Mouse (Mus musculus): ENCODE results near the gene Nek5. TPM values are rescaled to one million over a fixed set of nuclear protein-coding genes. Genes with fewer than 3 reads are reported as not detected.

Nek5 gene
- total and polyA plus RNA-seq, 2 experiments, result 0.10 to 0.28 TPM

GRCm38 (mm10) chr8:22132062-22132461 is 7.2 kb upstream of the Nek5 start:
- Histone ChIP-seq H3K4me3 (ENCODE audit: insufficient read depth, low read depth, low read length) (no peak overlapping the region), H3K79me2 (ENCODE audit: control insufficient read depth, insufficient read depth, low read length) (no peaks in the 10 kb centered on the region), H3K27ac (replicated peaks; ENCODE audit: insufficient read depth, low read depth, low read length) (no peak overlapping the region), H3K36me3 (ENCODE audit: control insufficient read depth, insufficient read depth, low read length) (no peaks in the 10 kb centered on the region), H3K4me1 (ENCODE audit: control insufficient read depth, insufficient read depth, low read length) (no peaks in the 10 kb centered on the region), H3K9ac (ENCODE audit: low read depth, low read length) (no peak overlapping the region), H3K27me3 (ENCODE audit: control insufficient read depth, insufficient read depth, low read length) (no peaks in the 10 kb centered on the region)
- DNase-seq (ENCODE audit: extremely low read depth, low read depth, low spot score), result no peak
- TF ChIP-seq CTCF (IDR thresholded peaks at IDR 0.05; ENCODE audit: low read depth, low read length), result no peak
- WGBS, result 86% methylated on average over 12 of the region's 12 CpGs

- Histone ChIP-seq H3K9ac (ENCODE audit: low read depth, low read length) (no peak overlapping the region), H3K27ac (replicated peaks; ENCODE audit: insufficient read depth, low read depth, low read length) (no peak overlapping the region), H3K36me3 (ENCODE audit: control insufficient read depth, insufficient read depth, low read length) (no peaks in the 10 kb centered on the region), H3K4me3 (ENCODE audit: insufficient read depth, low read depth, low read length) (no peak overlapping the region), H3K4me1 (ENCODE audit: control insufficient read depth, insufficient read depth, low read length) (no peaks in the 10 kb centered on the region), H3K79me2 (ENCODE audit: control insufficient read depth, insufficient read depth, low read length) (no peaks in the 10 kb centered on the region), H3K27me3 (ENCODE audit: control insufficient read depth, insufficient read depth, low read length) (no peaks in the 10 kb centered on the region)
- no peak for DNase-seq (ENCODE audit: extremely low read depth, low read depth, low spot score)
- TF ChIP-seq POLR2A (IDR thresholded peaks at IDR 0.05; ENCODE audit: extremely low read depth, insufficient read depth, low read length) (no peak), CTCF (IDR thresholded peaks at IDR 0.05; ENCODE audit: low read depth, low read length) (no peak)
- 72% methylated on average over 4 of the region's 4 CpGs for WGBS
Measured at GRCm38 (mm10) chr8:22107020-22107419, 17.8 kb downstream of the Nek5 start.

- no peaks in the 10 kb centered on the region for H3K36me3 ChIP-seq (ENCODE audit: control insufficient read depth, insufficient read depth, low read length)
- H3K4me3 ChIP-seq (ENCODE audit: insufficient read depth, low read depth, low read length), result no peak overlapping the region
- H3K27ac ChIP-seq (replicated peaks; ENCODE audit: insufficient read depth, low read depth, low read length), result no peak overlapping the region
- H3K4me1 ChIP-seq (ENCODE audit: control insufficient read depth, insufficient read depth, low read length), result no peaks in the 10 kb centered on the region
- peak; percentile 37 for DNase-seq (ENCODE audit: extremely low read depth, low read depth, low spot score)
- no peaks in the 10 kb centered on the region for H3K27me3 ChIP-seq (ENCODE audit: control insufficient read depth, insufficient read depth, low read length)
- TF ChIP-seq POLR2A (IDR thresholded peaks at IDR 0.05; ENCODE audit: extremely low read depth, insufficient read depth, low read length) (no peak), CTCF (IDR thresholded peaks at IDR 0.05; ENCODE audit: low read depth, low read length) (peak; percentile 50)
- 43% methylated on average over 8 of the region's 8 CpGs for WGBS
- no peaks in the 10 kb centered on the region for H3K79me2 ChIP-seq (ENCODE audit: control insufficient read depth, insufficient read depth, low read length)
- no peak overlapping the region for H3K9ac ChIP-seq (ENCODE audit: low read depth, low read length)
Measured at GRCm38 (mm10) chr8:22091568-22091967, 33.3 kb downstream of the Nek5 start.

GRCm38 (mm10) chr8:22089226-22089625 is 35.6 kb downstream of the Nek5 start:
- Histone ChIP-seq H3K4me1 (ENCODE audit: control insufficient read depth, insufficient read depth, low read length) (no peaks in the 10 kb centered on the region), H3K36me3 (ENCODE audit: control insufficient read depth, insufficient read depth, low read length) (no peaks in the 10 kb centered on the region), H3K27me3 (ENCODE audit: control insufficient read depth, insufficient read depth, low read length) (no peaks in the 10 kb centered on the region), H3K9ac (ENCODE audit: low read depth, low read length) (no peak overlapping the region), H3K79me2 (ENCODE audit: control insufficient read depth, insufficient read depth, low read length) (no peaks in the 10 kb centered on the region), H3K27ac (replicated peaks; ENCODE audit: insufficient read depth, low read depth, low read length) (no peak overlapping the region), H3K4me3 (ENCODE audit: insufficient read depth, low read depth, low read length) (no peak overlapping the region)
- TF ChIP-seq POLR2A (IDR thresholded peaks at IDR 0.05; ENCODE audit: extremely low read depth, insufficient read depth, low read length), result no peak
- TF ChIP-seq CTCF (IDR thresholded peaks at IDR 0.05; ENCODE audit: low read depth, low read length), result no peak
- 96% methylated on average over 4 of the region's 4 CpGs for WGBS
- peak; percentile 4 for DNase-seq (ENCODE audit: extremely low read depth, low read depth, low spot score)

- DNase-seq (ENCODE audit: extremely low read depth, low read depth, low spot score), result no peak
- H3K27ac ChIP-seq (replicated peaks; ENCODE audit: insufficient read depth, low read depth, low read length), result no peak overlapping the region
- H3K9ac ChIP-seq (ENCODE audit: low read depth, low read length), result no peak overlapping the region
- no peaks in the 10 kb centered on the region for H3K79me2 ChIP-seq (ENCODE audit: control insufficient read depth, insufficient read depth, low read length)
- no peaks in the 10 kb centered on the region for H3K36me3 ChIP-seq (ENCODE audit: control insufficient read depth, insufficient read depth, low read length)
- H3K4me3 ChIP-seq (ENCODE audit: insufficient read depth, low read depth, low read length), result no peak overlapping the region
- no peaks in the 10 kb centered on the region for H3K27me3 ChIP-seq (ENCODE audit: control insufficient read depth, insufficient read depth, low read length)
- TF ChIP-seq POLR2A (IDR thresholded peaks at IDR 0.05; ENCODE audit: extremely low read depth, insufficient read depth, low read length), result no peak
- TF ChIP-seq CTCF (IDR thresholded peaks at IDR 0.05; ENCODE audit: low read depth, low read length), result no peak
- 77% methylated on average over 9 of the region's 9 CpGs for WGBS
- H3K4me1 ChIP-seq (ENCODE audit: control insufficient read depth, insufficient read depth, low read length), result no peaks in the 10 kb centered on the region
Measured at GRCm38 (mm10) chr8:22079313-22080007, 45.4 kb downstream of the Nek5 start.

GRCm38 (mm10) chr8:22061126-22061525 is 63.7 kb downstream of the Nek5 start:
- H3K79me2 ChIP-seq (ENCODE audit: control insufficient read depth, insufficient read depth, low read length), result peaks cover 11% of the 10 kb centered on the region; the same call in 1 of the 2 replicates
- no peak overlapping the region for H3K9ac ChIP-seq (ENCODE audit: low read depth, low read length)
- TF ChIP-seq CTCF (IDR thresholded peaks at IDR 0.05; ENCODE audit: low read depth, low read length) (no peak), POLR2A (IDR thresholded peaks at IDR 0.05; ENCODE audit: extremely low read depth, insufficient read depth, low read length) (no peak)
- H3K36me3 ChIP-seq (ENCODE audit: control insufficient read depth, insufficient read depth, low read length), result peaks cover 30% of the 10 kb centered on the region
- peaks cover 11% of the 10 kb centered on the region for H3K4me1 ChIP-seq (ENCODE audit: control insufficient read depth, insufficient read depth, low read length)
- no peaks in the 10 kb centered on the region for H3K27me3 ChIP-seq (ENCODE audit: control insufficient read depth, insufficient read depth, low read length)
- peak; percentile 22 for DNase-seq (ENCODE audit: extremely low read depth, low read depth, low spot score)
- 1% methylated on average over 3 of the region's 3 CpGs for WGBS
- H3K4me3 ChIP-seq (ENCODE audit: insufficient read depth, low read depth, low read length), result peak overlapping the region; percentile 79; the same call in 1 of the 2 replicates
- H3K27ac ChIP-seq (replicated peaks; ENCODE audit: insufficient read depth, low read depth, low read length), result no peak overlapping the region
